ENCODE assay signal across 18 mouse cellular contexts in the genomic region with DNA sequence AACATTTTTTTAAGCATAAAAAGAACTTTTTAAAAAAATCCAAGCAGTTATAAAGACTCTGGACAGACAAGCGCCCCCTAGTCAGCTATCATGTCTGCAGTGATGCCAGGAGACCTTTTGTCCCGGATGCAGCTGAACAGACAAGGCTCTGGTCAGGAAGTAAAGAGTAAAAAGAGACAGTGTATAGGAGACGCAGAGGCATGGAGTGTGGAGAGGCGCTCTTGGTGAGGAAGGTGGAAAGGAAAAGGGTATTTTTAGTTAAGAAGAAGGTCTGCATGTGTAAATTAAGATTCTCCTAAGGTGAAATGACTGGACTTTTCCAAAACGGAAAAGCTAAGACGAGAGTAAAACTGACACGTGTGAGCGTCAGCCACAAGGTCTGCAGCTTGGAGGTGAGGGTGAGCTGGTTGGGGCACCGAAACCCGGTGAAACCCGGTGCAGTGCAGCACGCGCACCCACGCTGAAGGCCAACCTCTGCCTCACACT. TPM values are rescaled to one million over a fixed set of nuclear protein-coding genes. Genes with fewer than 3 reads are reported as not detected.
DNase-seq lines count a peak whose midpoint lies in the region; ATAC-seq and TF ChIP-seq lines count a peak whose summit lies in the region.
"Had no signal": no experiment of that assay in that cellular context is flagged by ENCODE, and none has a peak within 500 bp of the region (broad histone marks: within the 10 kb centered on the region; RNA-seq: fewer than 3 reads in every experiment).

No protein-coding gene starts in this region.

- peaks cover 13% of the 10 kb centered on the region for H3K4me1 ChIP-seq in heart, embryonic 13.5 days
- H3K4me1 ChIP-seq in liver, postnatal 0 days (ENCODE audit: insufficient read depth), result peaks cover 11% of the 10 kb centered on the region
- peaks cover 34% of the 10 kb centered on the region for H3K4me1 ChIP-seq in liver, embryonic 12.5 days
- H3K4me1 ChIP-seq: forebrain, embryonic 15.5 days; midbrain, embryonic 10.5 days had no signal

- TF ChIP-seq CTCF in liver, postnatal 0 days (IDR thresholded peaks at IDR 0.05; ENCODE audit: low read depth), result no peak; the same call in 1 of the 2 replicates

- H3K27me3 ChIP-seq in heart, embryonic 13.5 days (replicated peaks), result no peaks in the 10 kb centered on the region
- H3K27me3 ChIP-seq in liver, postnatal 0 days (ENCODE audit: insufficient read depth, low read length), result no peaks in the 10 kb centered on the region
- no peaks in the 10 kb centered on the region for H3K27me3 ChIP-seq in liver, embryonic 12.5 days (replicated peaks)
- H3K27me3 ChIP-seq: forebrain, embryonic 15.5 days; limb, embryonic 13.5 days had no signal

- H3K36me3 ChIP-seq in heart, embryonic 13.5 days, result peaks cover 69% of the 10 kb centered on the region
- H3K36me3 ChIP-seq in liver, postnatal 0 days (replicated peaks; ENCODE audit: insufficient read depth, low read length), result peaks cover 50% of the 10 kb centered on the region
- peaks cover 71% of the 10 kb centered on the region for H3K36me3 ChIP-seq in liver, embryonic 12.5 days

- H3K9me3 ChIP-seq in heart, embryonic 13.5 days, result no peaks in the 10 kb centered on the region
- no peaks in the 10 kb centered on the region for H3K9me3 ChIP-seq in liver, postnatal 0 days (ENCODE audit: low read length)
- no peaks in the 10 kb centered on the region for H3K9me3 ChIP-seq in liver, embryonic 12.5 days (replicated peaks)
- H3K9me3 ChIP-seq: forebrain, embryonic 15.5 days; limb, embryonic 13.5 days; midbrain, embryonic 10.5 days had no signal

- H3K27ac ChIP-seq in heart, embryonic 13.5 days (replicated peaks), result peak overlapping the region; percentile 36; the same call in 1 of the 2 replicates
- peak overlapping the region; percentile 51; the same call in 1 of the 2 replicates for H3K27ac ChIP-seq in liver, postnatal 0 days (ENCODE audit: low read depth)
- no peak overlapping the region for H3K27ac ChIP-seq in liver, embryonic 12.5 days
- H3K27ac ChIP-seq: forebrain, embryonic 15.5 days; limb, embryonic 13.5 days; midbrain, embryonic 10.5 days had no signal

- H3K4me2 ChIP-seq in heart, embryonic 13.5 days, result no peak overlapping the region
- H3K4me2 ChIP-seq in liver, postnatal 0 days (ENCODE audit: low read depth, low read length), result no peak overlapping the region
- no peak overlapping the region for H3K4me2 ChIP-seq in liver, embryonic 12.5 days
- H3K4me2 ChIP-seq: forebrain, embryonic 15.5 days; limb, embryonic 13.5 days had no signal

- intact Hi-C loops in heart, postnatal 36 days (cut with DNase I), result no loop called here
- intact Hi-C loops in left cerebral cortex, postnatal 36 days (cut with DNase I), result no loop called here

- H3K4me3 ChIP-seq in heart, embryonic 13.5 days, result no peak overlapping the region
- no peak overlapping the region for H3K4me3 ChIP-seq in liver, postnatal 0 days (ENCODE audit: low read depth, low read length)
- H3K4me3 ChIP-seq in liver, embryonic 12.5 days, result no peak overlapping the region
- H3K4me3 ChIP-seq: forebrain, embryonic 15.5 days; limb, embryonic 13.5 days; midbrain, embryonic 10.5 days had no signal

- H3K9ac ChIP-seq in heart, embryonic 13.5 days, result no peak overlapping the region
- H3K9ac ChIP-seq in liver, postnatal 0 days (replicated peaks), result no peak overlapping the region
- H3K9ac ChIP-seq in liver, embryonic 12.5 days, result no peak overlapping the region
- H3K9ac ChIP-seq: forebrain, embryonic 15.5 days; limb, embryonic 13.5 days had no signal

- 71% methylated on average over 14 of the region's 14 CpGs for WGBS in heart, embryonic 13.5 days
- 66% methylated on average over 14 of the region's 14 CpGs for WGBS in liver, postnatal 0 days (ENCODE audit: insufficient replicate concordance)
- 67% methylated on average over 14 of the region's 14 CpGs for whole genome bisulfite sequencing in liver, embryonic 12.5 days (ENCODE audit: insufficient replicate concordance)

- no peak for TF ChIP-seq EP300 in liver, postnatal 0 days (IDR thresholded peaks at IDR 0.05; ENCODE audit: low read depth)

- no peak for ATAC-seq in heart, embryonic 13.5 days (ENCODE audit: extremely low read depth, insufficient number of reproducible peaks, low FRiP score, low TSS enrichment)
- no peak for ATAC-seq in liver, postnatal 0 days
- ATAC-seq in liver, embryonic 12.5 days, result no peak
- ATAC-seq: forebrain, embryonic 15.5 days had no signal

- no peak for DNase-seq in heart, postnatal 36 days
- DNase-seq in liver, postnatal 0 days, result no peak
- peak; percentile 61 for DNase-seq in CD4-positive, CD25-positive, alpha-beta regulatory T cell, adult 2 months (ENCODE audit: low read depth, low spot score)
- peak; percentile 73 for DNase-seq in induced T-regulatory cell, adult 2 months (ENCODE audit: low read depth)
- DNase-seq in left cerebral cortex, postnatal 36 days (ENCODE audit: low spot score in 2 of 2), result no peak
- no peak for DNase-seq in cerebellum, adult 18-20 months
- DNase-seq: adrenal gland, postnatal 25 days; heart, postnatal 14 days; kidney, adult 8-10 months; lung, adult 2 months had no signal

RNA-seq across cellular contexts. Expression of a gene that starts 6.0 kb away (rescaled TPM):
- polyA plus RNA-seq in heart, embryonic 13.5 days (2015; fragmentation: Nextera tagmentation; extraction: Ambion mirVana), result not detected in 2 replicates
- not detected for total RNA-seq in heart, postnatal 36 days (2021)
- 0.22 TPM in 2 replicates for polyA plus RNA-seq in liver, postnatal 0 days (2015; fragmentation: Nextera tagmentation; extraction: Ambion mirVana)
- polyA plus RNA-seq in liver, embryonic 12.5 days (2016; fragmentation: Nextera tagmentation; extraction: Ambion mirVana), result 0.42 TPM in 1 of 2 replicates, not detected in the other
- total RNA-seq in left cerebral cortex, postnatal 36 days (2021), result not detected
- total RNA-seq: adrenal gland, postnatal 25 days; common myeloid progenitor, adult 5-6 weeks; gastrocnemius, adult 8-10 months had no signal
- polyA plus RNA-seq: neural tube, embryonic 11.5 days had no signal

RNA-seq across cellular contexts. Expression of a gene that starts 6.9 kb away (rescaled TPM):
- 10.6 and 10.7 TPM in 2 replicates for polyA plus RNA-seq in heart, embryonic 13.5 days (2015; fragmentation: Nextera tagmentation; extraction: Ambion mirVana)
- total RNA-seq in heart, postnatal 36 days (2021), result 1 to 10 TPM; 2.0 to 2.6 TPM
- polyA plus RNA-seq in liver, postnatal 0 days (2015; fragmentation: Nextera tagmentation; extraction: Ambion mirVana), result 0.98 and 1.3 TPM in 2 replicates
- 1.3 and 1.8 TPM in 2 replicates for polyA plus RNA-seq in liver, embryonic 12.5 days (2016; fragmentation: Nextera tagmentation; extraction: Ambion mirVana)
- total RNA-seq in left cerebral cortex, postnatal 36 days (2021), result 100 to 1,000 TPM; 514 to 593 TPM

RNA-seq across cellular contexts. Expression of a gene that starts 9.0 kb away (rescaled TPM):
- polyA plus RNA-seq in heart, embryonic 13.5 days (2015; fragmentation: Nextera tagmentation; extraction: Ambion mirVana), result 7.6 and 8.1 TPM in 2 replicates
- total RNA-seq in heart, postnatal 36 days (2021), result 1 to 10 TPM; 8.0 to 8.5 TPM
- polyA plus RNA-seq in liver, postnatal 0 days (2015; fragmentation: Nextera tagmentation; extraction: Ambion mirVana), result 4.1 and 4.4 TPM in 2 replicates
- polyA plus RNA-seq in liver, embryonic 12.5 days (2016; fragmentation: Nextera tagmentation; extraction: Ambion mirVana), result 5.7 and 6.4 TPM in 2 replicates
- 10 to 100 TPM; 15.5 to 16.6 TPM for total RNA-seq in left cerebral cortex, postnatal 36 days (2021)

RNA-seq across cellular contexts. Expression of a gene that starts 14.9 kb away (rescaled TPM):
- 279 TPM in 2 replicates for polyA plus RNA-seq in heart, embryonic 13.5 days (2015; fragmentation: Nextera tagmentation; extraction: Ambion mirVana)
- total RNA-seq in heart, postnatal 36 days (2021), result 10 to 100 TPM; 83.3 to 97.3 TPM
- 79.6 and 87.2 TPM in 2 replicates for polyA plus RNA-seq in liver, postnatal 0 days (2015; fragmentation: Nextera tagmentation; extraction: Ambion mirVana)
- polyA plus RNA-seq in liver, embryonic 12.5 days (2016; fragmentation: Nextera tagmentation; extraction: Ambion mirVana), result 258 and 267 TPM in 2 replicates
- total RNA-seq in left cerebral cortex, postnatal 36 days (2021), result 100 to 1,000 TPM; 189 to 214 TPM

RNA-seq across cellular contexts. Expression of a gene that starts 21.5 kb away (rescaled TPM):
- polyA plus RNA-seq in heart, embryonic 13.5 days (2015; fragmentation: Nextera tagmentation; extraction: Ambion mirVana), result not detected in 2 replicates
- under 1 TPM in 1 of 2 experiments, not detected in 1; 0.19 TPM for total RNA-seq in heart, postnatal 36 days (2021)
- polyA plus RNA-seq in liver, postnatal 0 days (2015; fragmentation: Nextera tagmentation; extraction: Ambion mirVana), result not detected in 2 replicates
- polyA plus RNA-seq in liver, embryonic 12.5 days (2016; fragmentation: Nextera tagmentation; extraction: Ambion mirVana), result 0.12 TPM in 1 of 2 replicates, not detected in the other
- total RNA-seq in left cerebral cortex, postnatal 36 days (2021), result 1 to 10 TPM in 1 of 2 experiments, under 1 TPM in 1; 0.44 to 1.1 TPM
- total RNA-seq: common myeloid progenitor, adult 5-6 weeks had no signal
- polyA plus RNA-seq: limb, embryonic 13.5 days; midbrain, embryonic 10.5 days had no signal

Comparison
In these comparisons a context has a peak if more than half of its experiments do, and no peak if none do; other contexts are left out.
1. DNase-seq: peak in CD4-positive, CD25-positive, alpha-beta regulatory T cell, adult 2 months (single experiment) and induced T-regulatory cell, adult 2 months (single experiment); none in heart, postnatal 36 days (0 of 2), liver, postnatal 0 days (single experiment), left cerebral cortex, postnatal 36 days (0 of 2) and cerebellum, adult 18-20 months (0 of 2).